ENCODE assay signal across 8 mouse cellular contexts in genomic region chr17:31693330-31694022, GRCm38 (mm10). TPM values are rescaled to one million over a fixed set of nuclear protein-coding genes. Genes with fewer than 3 reads are reported as not detected.
A peak's percentile ranks its signal among the peaks of the same experiment; 100 is the strongest.
DNase-seq lines count a peak whose midpoint lies in the region; ATAC-seq lines count a peak whose summit lies in the region.

No protein-coding gene starts in this region.

- H3K27me3 ChIP-seq in embryonic facial prominence, embryonic 15.5 days, result no peaks in the 10 kb centered on the region
- H3K27me3 ChIP-seq in heart, embryonic 13.5 days (replicated peaks), result no peaks in the 10 kb centered on the region
- no peaks in the 10 kb centered on the region; the same call in 1 of the 2 replicates for H3K27me3 ChIP-seq in liver, embryonic 11.5 days (replicated peaks; ENCODE audit: control insufficient read depth, insufficient read depth, low read length)
- H3K27me3 ChIP-seq in splenic B cell, adult 2 months (ENCODE audit: control insufficient read depth, insufficient read depth, low read length, poor library complexity, severe bottlenecking), result no peaks in the 10 kb centered on the region

- no peak overlapping the region for H3K4me3 ChIP-seq in embryonic facial prominence, embryonic 15.5 days (replicated peaks)
- H3K4me3 ChIP-seq in heart, embryonic 13.5 days, result peak overlapping the region; percentile 10; the same call in 1 of the 2 replicates
- H3K4me3 ChIP-seq in liver, embryonic 11.5 days (ENCODE audit: low read depth, low read length), result no peak overlapping the region

- no peaks in the 10 kb centered on the region for H3K36me3 ChIP-seq in embryonic facial prominence, embryonic 15.5 days
- H3K36me3 ChIP-seq in heart, embryonic 13.5 days, result no peaks in the 10 kb centered on the region
- no peaks in the 10 kb centered on the region for H3K36me3 ChIP-seq in liver, embryonic 11.5 days (ENCODE audit: control insufficient read depth, insufficient read depth, low read length)
- H3K36me3 ChIP-seq in splenic B cell, adult 2 months (ENCODE audit: control insufficient read depth, insufficient read depth, low read length, poor library complexity, severe bottlenecking), result no peaks in the 10 kb centered on the region

- H3K4me2 ChIP-seq in embryonic facial prominence, embryonic 15.5 days (replicated peaks), result peak overlapping the region; percentile 41
- H3K4me2 ChIP-seq in heart, embryonic 13.5 days, result peak overlapping the region; percentile 59
- H3K4me2 ChIP-seq in liver, embryonic 11.5 days, result peak overlapping the region; percentile 34

- peak; percentile 48 for DNase-seq in 416B (ENCODE audit: low read depth)
- DNase-seq in adrenal gland, postnatal 4 days (ENCODE audit: low spot score in 2 of 2), result peak; percentile 43 to 61
- peak; percentile 85 for DNase-seq in kidney, postnatal 10 days
- DNase-seq in liver, embryonic 11.5 days (ENCODE audit: low spot score), result peak; percentile 70
- DNase-seq in naive thymus-derived CD4-positive, alpha-beta T cell, adult 2 months (ENCODE audit: low read depth), result peak; percentile 89
- DNase-seq in splenic B cell, adult 2 months (ENCODE audit: low read depth, low spot score), result peak; percentile 90

- H3K27ac ChIP-seq in embryonic facial prominence, embryonic 15.5 days (replicated peaks), result 0 out of 2 replicates have a peak overlapping the region, but pooled peaks have one; percentile 9
- H3K27ac ChIP-seq in heart, embryonic 13.5 days (replicated peaks), result peak overlapping the region; percentile 57
- no peak overlapping the region for H3K27ac ChIP-seq in liver, embryonic 11.5 days (ENCODE audit: low read depth, low read length)

- 7% methylated on average over 20 of the region's 20 CpGs for WGBS in embryonic facial prominence, embryonic 15.5 days
- WGBS in heart, embryonic 13.5 days, result 1% methylated on average over 20 of the region's 20 CpGs
- 5% methylated on average over 20 of the region's 20 CpGs for WGBS in liver, embryonic 11.5 days

- peaks cover 12% of the 10 kb centered on the region for H3K4me1 ChIP-seq in embryonic facial prominence, embryonic 15.5 days
- H3K4me1 ChIP-seq in heart, embryonic 13.5 days, result peaks cover 24% of the 10 kb centered on the region
- peaks cover 8% of the 10 kb centered on the region; the same call in 1 of the 2 replicates for H3K4me1 ChIP-seq in liver, embryonic 11.5 days (replicated peaks; ENCODE audit: control insufficient read depth, insufficient read depth, low read length)

- H3K9ac ChIP-seq in embryonic facial prominence, embryonic 15.5 days, result no peak overlapping the region
- 0 out of 2 replicates have a peak overlapping the region, but pooled peaks have one; percentile 15 for H3K9ac ChIP-seq in heart, embryonic 13.5 days
- no peak overlapping the region for H3K9ac ChIP-seq in liver, embryonic 11.5 days (ENCODE audit: low read depth, low read length)

- no peaks in the 10 kb centered on the region for H3K9me3 ChIP-seq in embryonic facial prominence, embryonic 15.5 days (replicated peaks)
- no peaks in the 10 kb centered on the region for H3K9me3 ChIP-seq in heart, embryonic 13.5 days
- no peaks in the 10 kb centered on the region for H3K9me3 ChIP-seq in liver, embryonic 11.5 days (ENCODE audit: control insufficient read depth, low read length)

- ATAC-seq in embryonic facial prominence, embryonic 15.5 days (ENCODE audit: insufficient number of reproducible peaks, low FRiP score, low TSS enrichment, low read depth), result peak; percentile 48
- 0 out of 2 replicates have a peak, but pooled peaks have one; percentile 5 for ATAC-seq in heart, embryonic 13.5 days (ENCODE audit: extremely low read depth, insufficient number of reproducible peaks, low FRiP score, low TSS enrichment)
- no peak for ATAC-seq in liver, embryonic 11.5 days (replicated peaks; ENCODE audit: low FRiP score)

RNA-seq across cellular contexts. Expression of gene Cryaa, which starts 15.9 kb away (rescaled TPM):
- not detected for total RNA-seq in adrenal gland, postnatal 4 days (2021)
- polyA plus RNA-seq in embryonic facial prominence, embryonic 15.5 days (2015; fragmentation: Nextera tagmentation; extraction: Ambion mirVana), result 9.2 and 14.2 TPM in 2 replicates
- polyA plus RNA-seq in heart, embryonic 13.5 days (2015; fragmentation: Nextera tagmentation; extraction: Ambion mirVana), result not detected in 2 replicates
- polyA plus RNA-seq in liver, embryonic 11.5 days (2014; fragmentation: Nextera tagmentation; extraction: Ambion mirVana), result not detected in 2 replicates

RNA-seq across cellular contexts. Expression of gene U2af1, which starts 34.8 kb away (rescaled TPM):
- 100 to 1,000 TPM; 196 to 216 TPM for total RNA-seq in adrenal gland, postnatal 4 days (2021)
- polyA plus RNA-seq in embryonic facial prominence, embryonic 15.5 days (2015; fragmentation: Nextera tagmentation; extraction: Ambion mirVana), result 255 and 272 TPM in 2 replicates
- polyA plus RNA-seq in heart, embryonic 13.5 days (2015; fragmentation: Nextera tagmentation; extraction: Ambion mirVana), result 184 and 213 TPM in 2 replicates
- 188 and 210 TPM in 2 replicates for polyA plus RNA-seq in liver, embryonic 11.5 days (2014; fragmentation: Nextera tagmentation; extraction: Ambion mirVana)

RNA-seq across cellular contexts. Expression of gene Cbs, which starts 56.4 kb away (rescaled TPM):
- 10 to 100 TPM; 10.2 to 28.5 TPM for total RNA-seq in adrenal gland, postnatal 4 days (2021)
- 5.4 and 5.8 TPM in 2 replicates for polyA plus RNA-seq in embryonic facial prominence, embryonic 15.5 days (2015; fragmentation: Nextera tagmentation; extraction: Ambion mirVana)
- 1.1 and 1.8 TPM in 2 replicates for polyA plus RNA-seq in heart, embryonic 13.5 days (2015; fragmentation: Nextera tagmentation; extraction: Ambion mirVana)
- 7.3 and 8.3 TPM in 2 replicates for polyA plus RNA-seq in liver, embryonic 11.5 days (2014; fragmentation: Nextera tagmentation; extraction: Ambion mirVana)
